Mouse (Mus musculus) ES-Bruce4 (cell line): ENCODE measurements around the gene Sestd1. TPM values are rescaled to one million over a fixed set of nuclear protein-coding genes. Genes with fewer than 3 reads are reported as not detected.

ENCODE experiments used
- H3K27ac ChIP-seq: 2 replicates; pipeline ENCODE4 v1.5.1; 2012; ENCODE audit warnings: low read length, inconsistent platforms; ENCODE audit not compliant: insufficient read depth
- H3K27me3 ChIP-seq: 2 replicates; pipeline ENCODE4 v1.6.1; 2012; ENCODE audit warnings: mild to moderate bottlenecking, low read length, inconsistent platforms; ENCODE audit not compliant: control insufficient read depth, poor library complexity, insufficient read depth, severe bottlenecking
- H3K36me3 ChIP-seq: 2 replicates; pipeline ENCODE4 v1.6.1; 2012; ENCODE audit warnings: inconsistent platforms, mild to moderate bottlenecking, low read length, moderate library complexity; ENCODE audit not compliant: control insufficient read depth, poor library complexity, insufficient read depth, severe bottlenecking
- H3K4me1 ChIP-seq: one replicate; pipeline ENCODE4 v1.8.1; 2011; ENCODE audit warnings: low read length; ENCODE audit not compliant: control insufficient read depth, insufficient read depth
- H3K4me3 ChIP-seq: 2 replicates; pipeline ENCODE4 v1.5.1; 2011; ENCODE audit warnings: low read depth, mild to moderate bottlenecking, low read length
- H3K9ac ChIP-seq: 2 replicates; pipeline ENCODE4 v1.6.1; 2012; ENCODE audit warnings: low read depth, mild to moderate bottlenecking, inconsistent platforms; ENCODE audit not compliant: poor library complexity, severe bottlenecking
- H3K9me3 ChIP-seq: replicated peaks from 2 replicates; pipeline ENCODE4 v1.6.1; 2012; ENCODE audit warnings: mild to moderate bottlenecking, low read length, inconsistent platforms; ENCODE audit not compliant: control insufficient read depth, poor library complexity, insufficient read depth, severe bottlenecking
- CTCF ChIP-seq: IDR thresholded peaks from one replicate; pipeline ENCODE4 v1.8.1; 2011; ENCODE audit warnings: low read depth, low read length
- EP300 ChIP-seq: IDR thresholded peaks from 2 replicates; pipeline ENCODE4 v1.6.1; 2011; ENCODE audit warnings: low read depth, low read length; ENCODE audit not compliant: insufficient read depth
- POLR2A ChIP-seq: IDR thresholded peaks from one replicate; pipeline ENCODE4 v1.8.1; 2011; ENCODE audit warnings: low read length; ENCODE audit not compliant: insufficient read depth
- polyA plus RNA-seq: library from polyadenylated mRNA; stranded (reverse); fragments of >200 nt; gene quantifications from 2 replicates; pipeline ENCODE4 v1.2.4, GENCODE M21; 2011; ENCODE audit warnings: low read depth; ENCODE audit not compliant: missing spikeins, insufficient read depth, insufficient read length

The Sestd1 gene
- polyA plus RNA-seq, 1 experiment = 27.2 TPM

GRCm38 (mm10) chr2:77253227-77253626 is 27.2 kb downstream of the Sestd1 start:
- H3K27me3 ChIP-seq = no peaks in the 10 kb centered on the region
- H3K4me1 ChIP-seq = no peaks in the 10 kb centered on the region
- H3K27ac ChIP-seq = no peak overlapping the region
- TF ChIP-seq POLR2A (no peak), EP300 (no peak), CTCF (no peak)
- no peak overlapping the region for H3K9ac ChIP-seq
- no peaks in the 10 kb centered on the region for H3K36me3 ChIP-seq
- H3K9me3 ChIP-seq = peaks cover 5% of the 10 kb centered on the region
- no peak overlapping the region for H3K4me3 ChIP-seq

- no peak overlapping the region for H3K9ac ChIP-seq
- H3K27me3 ChIP-seq = no peaks in the 10 kb centered on the region
- H3K4me1 ChIP-seq = no peaks in the 10 kb centered on the region
- peaks cover 5% of the 10 kb centered on the region for H3K9me3 ChIP-seq
- H3K27ac ChIP-seq = no peak overlapping the region
- H3K36me3 ChIP-seq = no peaks in the 10 kb centered on the region
- no peak overlapping the region for H3K4me3 ChIP-seq
- TF ChIP-seq EP300 (no peak), POLR2A (no peak), CTCF (no peak)
These were observed 28.7 kb downstream of the Sestd1 start for GRCm38 (mm10) chr2:77251736-77252135.

GRCm38 (mm10) chr2:77249771-77250681 is 30.4 kb downstream of the Sestd1 start:
- Histone ChIP-seq H3K4me1 (no peaks in the 10 kb centered on the region), H3K9ac (no peak overlapping the region), H3K36me3 (no peaks in the 10 kb centered on the region), H3K27me3 (no peaks in the 10 kb centered on the region), H3K4me3 (no peak overlapping the region), H3K9me3 (peaks cover 5% of the 10 kb centered on the region), H3K27ac (no peak overlapping the region)
- TF ChIP-seq CTCF (peak; percentile 69), EP300 (no peak), POLR2A (no peak)

- Histone ChIP-seq H3K27ac (no peak overlapping the region), H3K27me3 (no peaks in the 10 kb centered on the region), H3K9me3 (peaks cover 5% of the 10 kb centered on the region), H3K9ac (no peak overlapping the region), H3K36me3 (no peaks in the 10 kb centered on the region), H3K4me3 (no peak overlapping the region), H3K4me1 (no peaks in the 10 kb centered on the region)
- TF ChIP-seq CTCF = no peak
- TF ChIP-seq EP300 = no peak
- TF ChIP-seq POLR2A = no peak
These were observed 32.0 kb downstream of the Sestd1 start for GRCm38 (mm10) chr2:77248416-77248815.

- Histone ChIP-seq H3K36me3 (no peaks in the 10 kb centered on the region), H3K27me3 (no peaks in the 10 kb centered on the region), H3K9me3 (peaks cover 5% of the 10 kb centered on the region), H3K4me1 (no peaks in the 10 kb centered on the region), H3K9ac (no peak overlapping the region), H3K27ac (no peak overlapping the region), H3K4me3 (no peak overlapping the region)
- TF ChIP-seq EP300 (no peak), POLR2A (no peak), CTCF (no peak)
These were observed 33.1 kb downstream of the Sestd1 start for GRCm38 (mm10) chr2:77247200-77247830.

GRCm38 (mm10) chr2:77245806-77246205 is 34.6 kb downstream of the Sestd1 start:
- Histone ChIP-seq H3K27me3 (no peaks in the 10 kb centered on the region), H3K9me3 (peaks cover 5% of the 10 kb centered on the region), H3K36me3 (no peaks in the 10 kb centered on the region), H3K27ac (no peak overlapping the region), H3K9ac (no peak overlapping the region), H3K4me1 (no peaks in the 10 kb centered on the region), H3K4me3 (no peak overlapping the region)
- TF ChIP-seq EP300 (no peak), POLR2A (no peak), CTCF (no peak)
